27 mouse cellular contexts compared by ENCODE assay signal in the genomic region with DNA sequence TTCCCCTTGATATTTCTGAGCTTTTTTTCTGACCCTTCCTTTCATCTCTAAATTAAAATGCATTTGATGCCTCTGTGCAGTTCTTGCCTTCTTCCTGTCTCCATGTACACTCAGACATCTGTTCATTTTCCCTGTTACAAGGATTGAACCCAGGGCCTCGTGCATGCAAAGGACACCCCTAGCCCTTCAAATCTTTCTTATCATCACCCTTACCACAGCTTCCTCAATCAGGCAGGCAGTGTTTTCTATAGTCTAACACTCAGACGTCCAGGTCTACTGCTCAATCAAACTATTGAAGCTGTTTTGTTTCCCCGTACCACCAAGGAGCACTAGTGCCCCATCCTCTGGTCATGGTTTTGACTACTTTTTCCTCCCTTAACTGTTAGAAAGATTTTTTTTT.
"Had no signal": no experiment of that assay in that cellular context is flagged by ENCODE, and none has a peak within 500 bp of the region (broad histone marks: within the 10 kb centered on the region; RNA-seq: fewer than 3 reads in every experiment).

No protein-coding gene starts in this region.

- H3K9ac ChIP-seq: embryonic facial prominence, embryonic 12.5 days; embryonic facial prominence, embryonic 13.5 days; embryonic facial prominence, embryonic 15.5 days; forebrain, embryonic 12.5 days; forebrain, embryonic 13.5 days; forebrain, embryonic 15.5 days; forebrain, postnatal 0 days had no signal

- H3K4me3 ChIP-seq: embryonic facial prominence, embryonic 10.5 days; embryonic facial prominence, embryonic 12.5 days; embryonic facial prominence, embryonic 13.5 days; embryonic facial prominence, embryonic 15.5 days; erythroblast, embryonic 14.5 days; forebrain, embryonic 10.5 days; forebrain, embryonic 12.5 days; forebrain, embryonic 13.5 days; forebrain, embryonic 15.5 days; gastrocnemius, adult 2 months; heart, adult 2 months; heart, embryonic 10.5 days had no signal

- H3K4me1 ChIP-seq: embryonic facial prominence, embryonic 10.5 days; embryonic facial prominence, embryonic 12.5 days; embryonic facial prominence, embryonic 15.5 days; forebrain, embryonic 10.5 days; forebrain, embryonic 12.5 days; forebrain, embryonic 13.5 days; forebrain, embryonic 15.5 days had no signal

- H3K27ac ChIP-seq: embryonic facial prominence, embryonic 10.5 days; embryonic facial prominence, embryonic 12.5 days; embryonic facial prominence, embryonic 13.5 days; embryonic facial prominence, embryonic 15.5 days; forebrain, embryonic 10.5 days; forebrain, embryonic 12.5 days; forebrain, embryonic 13.5 days; forebrain, embryonic 15.5 days; gastrocnemius, adult 2 months; heart, adult 2 months; heart, embryonic 10.5 days had no signal

- H3K4me2 ChIP-seq: embryonic facial prominence, embryonic 12.5 days; embryonic facial prominence, embryonic 13.5 days; embryonic facial prominence, embryonic 15.5 days; forebrain, embryonic 12.5 days; forebrain, embryonic 13.5 days; forebrain, embryonic 15.5 days had no signal

- DNase-seq: cerebellum, adult 9-11 months; cerebellum, postnatal 10 days; cerebellum, postnatal 14 days; cerebellum, postnatal 25 days; cerebellum, postnatal 36 days; embryo, embryonic 11 days; forebrain, postnatal 0 days; gastrocnemius, adult 2 months; gastrocnemius, postnatal 10 days; gastrocnemius, postnatal 14 days; gastrocnemius, postnatal 25 days; gastrocnemius, postnatal 36 days; heart, adult 11 months; heart, adult 18-20 months; heart, adult 2 months had no signal

- H3K27me3 ChIP-seq: embryonic facial prominence, embryonic 12.5 days; embryonic facial prominence, embryonic 13.5 days; embryonic facial prominence, embryonic 15.5 days; forebrain, embryonic 12.5 days; forebrain, embryonic 13.5 days; forebrain, embryonic 15.5 days had no signal

- H3K9me3 ChIP-seq: embryonic facial prominence, embryonic 10.5 days; embryonic facial prominence, embryonic 12.5 days; embryonic facial prominence, embryonic 13.5 days; embryonic facial prominence, embryonic 15.5 days; forebrain, embryonic 10.5 days; forebrain, embryonic 12.5 days; forebrain, embryonic 13.5 days; forebrain, embryonic 15.5 days; heart, embryonic 10.5 days had no signal

- ATAC-seq: forebrain, embryonic 13.5 days; forebrain, embryonic 14.5 days; forebrain, embryonic 15.5 days; forebrain, embryonic 16.5 days; forebrain, postnatal 0 days had no signal
